Mouse (Mus musculus) right cerebral cortex, postnatal 4 days (tissue): ENCODE results near the gene Ankrd39.

Source experiments
- DNase-seq: peaks from one replicate; pipeline ENCODE4 v3.0.0-alpha.2; 2022

Gene Ankrd39

GRCm38 (mm10) chr1:36546888-36547471 is at the start of gene Ankrd39:
Gene Ankrd39 (minus strand): TSS chr1:36547445.
- DNase-seq = peak; percentile 96

GRCm38 (mm10) chr1:36596114-36596513 is 48.9 kb upstream of the Ankrd39 start:
- peak; percentile 29 for DNase-seq

- no peak for DNase-seq
Measured at GRCm38 (mm10) chr1:36595167-36595931, 48.1 kb upstream of the Ankrd39 start.

- DNase-seq = no peak
Measured at GRCm38 (mm10) chr1:36593099-36593498, 45.9 kb upstream of the Ankrd39 start.

GRCm38 (mm10) chr1:36591408-36591807 is 44.2 kb upstream of the Ankrd39 start:
- DNase-seq = no peak

GRCm38 (mm10) chr1:36590664-36591063 is 43.4 kb upstream of the Ankrd39 start:
- no peak for DNase-seq

GRCm38 (mm10) chr1:36589486-36589885 is 42.2 kb upstream of the Ankrd39 start:
- DNase-seq = peak; percentile 23

GRCm38 (mm10) chr1:36588476-36589450 is 41.5 kb upstream of the Ankrd39 start:
- no peak for DNase-seq

GRCm38 (mm10) chr1:36587860-36588259 is 40.6 kb upstream of the Ankrd39 start:
- DNase-seq = no peak

- no peak for DNase-seq
Measured at GRCm38 (mm10) chr1:36586288-36586687, 39.0 kb upstream of the Ankrd39 start.

- no peak for DNase-seq
Measured at GRCm38 (mm10) chr1:36583408-36584116, 36.3 kb upstream of the Ankrd39 start.

GRCm38 (mm10) chr1:36582211-36582610 is 35.0 kb upstream of the Ankrd39 start:
- DNase-seq = no peak

- peak; percentile 22 for DNase-seq
Measured at GRCm38 (mm10) chr1:36581260-36581659, 34.0 kb upstream of the Ankrd39 start.

- DNase-seq = peak; percentile 58
Measured at GRCm38 (mm10) chr1:36580384-36581207, 33.4 kb upstream of the Ankrd39 start.

GRCm38 (mm10) chr1:36579974-36580383 is 32.7 kb upstream of the Ankrd39 start:
- no peak for DNase-seq

- no peak for DNase-seq
Measured at GRCm38 (mm10) chr1:36576991-36577675, 29.9 kb upstream of the Ankrd39 start.

GRCm38 (mm10) chr1:36575347-36575746 is 28.1 kb upstream of the Ankrd39 start:
- no peak for DNase-seq

- no peak for DNase-seq
Measured at GRCm38 (mm10) chr1:36574196-36574955, 27.1 kb upstream of the Ankrd39 start.

GRCm38 (mm10) chr1:36573524-36573923 is 26.3 kb upstream of the Ankrd39 start:
- no peak for DNase-seq

- no peak for DNase-seq
Measured at GRCm38 (mm10) chr1:36572709-36573108, 25.5 kb upstream of the Ankrd39 start.
